Mouse (Mus musculus) cerebellum, adult 18-20 months (tissue): Measurements from ENCODE around the gene Ccdc137.
"Not testable (repeated sequence)": the region's sequence is repeated elsewhere in the genome, so short reads cannot be mapped to it uniquely, and the experiment has no call there.

Experiments
- DNase-seq, 2 experiments: peaks; one replicate each; pipeline ENCODE4 v3.0.0; 2021

Ccdc137 gene

GRCm38 (mm10) chr11:120457772-120458751 lies at the start of gene Ccdc137, which contains the start of gene Oxld1:
Ccdc137 (plus strand) TSS chr11:120458115.
Oxld1 (minus strand) TSS chr11:120458068.
- DNase-seq, result peak; percentile 78 to 79

GRCm38 (mm10) chr11:120413621-120414020 lies 44.3 kb upstream of the Ccdc137 start:
- DNase-seq, result not testable (repeated sequence)

- no peak for DNase-seq
Observed at GRCm38 (mm10) chr11:120417852-120418251, 40.1 kb upstream of the Ccdc137 start.

- no peak for DNase-seq
Observed at GRCm38 (mm10) chr11:120418592-120418991, 39.3 kb upstream of the Ccdc137 start.

- no peak for DNase-seq
Observed at GRCm38 (mm10) chr11:120422651-120423568, 35.0 kb upstream of the Ccdc137 start.

GRCm38 (mm10) chr11:120423569-120424295 lies 34.2 kb upstream of the Ccdc137 start:
- DNase-seq, result peak; percentile 48 to 74

- no peak for DNase-seq
Observed at GRCm38 (mm10) chr11:120426727-120427126, 31.2 kb upstream of the Ccdc137 start.

- peak; percentile 77 to 91 for DNase-seq
Observed at GRCm38 (mm10) chr11:120437152-120437856, 20.6 kb upstream of the Ccdc137 start, which contains the start of gene Nploc4. Nploc4 (minus strand) TSS chr11:120437708.

GRCm38 (mm10) chr11:120437857-120438385 lies 20.0 kb upstream of the Ccdc137 start:
- DNase-seq, result no peak

- no peak for DNase-seq
Observed at GRCm38 (mm10) chr11:120442344-120442743, 15.6 kb upstream of the Ccdc137 start, which contains the start of gene Tspan10. Tspan10 (plus strand) TSS chr11:120442644.

GRCm38 (mm10) chr11:120442765-120443280 lies 15.1 kb upstream of the Ccdc137 start:
- DNase-seq, result no peak

- DNase-seq, result no peak
Observed at GRCm38 (mm10) chr11:120444106-120444505, 13.8 kb upstream of the Ccdc137 start.

- DNase-seq, result no peak
Observed at GRCm38 (mm10) chr11:120445475-120445874, 12.4 kb upstream of the Ccdc137 start.

- DNase-seq, result no peak
Observed at GRCm38 (mm10) chr11:120447179-120447578, 10.7 kb upstream of the Ccdc137 start.

- no peak for DNase-seq
Observed at GRCm38 (mm10) chr11:120452246-120452645, 5.7 kb upstream of the Ccdc137 start.

- no peak for DNase-seq
Observed at GRCm38 (mm10) chr11:120453306-120453705, 4.6 kb upstream of the Ccdc137 start, which contains the start of gene Pde6g. Pde6g (minus strand) TSS chr11:120453500.

GRCm38 (mm10) chr11:120454965-120455364 lies 3.0 kb upstream of the Ccdc137 start:
- DNase-seq, result no peak

- DNase-seq, result no peak
Observed at GRCm38 (mm10) chr11:120455413-120455812, 2.5 kb upstream of the Ccdc137 start.

GRCm38 (mm10) chr11:120457370-120457769 lies 545 bp upstream of the Ccdc137 start:
- DNase-seq, result no peak

- no peak for DNase-seq
Observed at GRCm38 (mm10) chr11:120458847-120459597, 1.1 kb downstream of the Ccdc137 start.
